Mouse (Mus musculus) left cerebral cortex, adult 11 months (tissue): ENCODE data around the gene Gm26620.

Experiments
- DNase-seq: peaks from one replicate; pipeline ENCODE4 v3.0.0; 2022; ENCODE audit warnings: low spot score

The Gm26620 gene

DNA sequence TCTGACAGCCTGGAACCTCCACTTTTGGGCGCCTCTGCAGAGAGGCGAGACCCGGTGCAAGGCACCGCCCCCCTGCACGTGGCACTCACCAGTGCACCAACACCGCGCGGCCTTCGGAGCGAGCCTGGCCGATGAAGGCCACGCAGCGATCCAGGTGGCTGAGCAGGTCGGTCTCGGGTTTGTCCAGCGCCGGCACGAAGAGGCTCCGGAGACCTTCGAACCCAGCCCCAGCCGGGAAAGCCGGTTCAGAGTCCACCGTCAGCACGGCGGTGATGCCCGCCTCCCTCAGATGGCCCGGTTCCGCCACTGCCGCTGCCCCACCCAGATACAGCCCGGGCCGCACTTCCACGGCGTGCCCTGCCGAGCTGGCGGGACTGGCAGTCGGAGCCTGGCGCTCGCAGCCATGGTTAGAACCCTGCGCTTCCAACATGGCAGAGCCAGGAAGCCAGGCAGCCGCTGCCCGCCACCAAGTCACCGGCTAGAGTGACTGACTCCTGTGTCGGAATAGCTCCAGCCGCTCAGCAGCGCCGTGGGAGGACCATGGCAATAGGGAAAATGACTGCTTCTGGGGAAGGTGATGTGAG is at the start of gene Gm26620, which contains the start of gene Dusp12:
Gm26620 (plus strand) TSS at position 88 of the 584 bp plus-strand sequence.
Dusp12 (minus strand) TSS at position 563 of the 584 bp plus-strand sequence.
- DNase-seq = peak; percentile 80

- no peak for DNase-seq
These were observed 45.2 kb upstream of the Gm26620 start for GRCm38 (mm10) chr1:170839685-170840084.

GRCm38 (mm10) chr1:170844380-170844779 is 40.5 kb upstream of the Gm26620 start:
- no peak for DNase-seq

GRCm38 (mm10) chr1:170845448-170846307 is 39.2 kb upstream of the Gm26620 start:
- no peak for DNase-seq

DNA sequence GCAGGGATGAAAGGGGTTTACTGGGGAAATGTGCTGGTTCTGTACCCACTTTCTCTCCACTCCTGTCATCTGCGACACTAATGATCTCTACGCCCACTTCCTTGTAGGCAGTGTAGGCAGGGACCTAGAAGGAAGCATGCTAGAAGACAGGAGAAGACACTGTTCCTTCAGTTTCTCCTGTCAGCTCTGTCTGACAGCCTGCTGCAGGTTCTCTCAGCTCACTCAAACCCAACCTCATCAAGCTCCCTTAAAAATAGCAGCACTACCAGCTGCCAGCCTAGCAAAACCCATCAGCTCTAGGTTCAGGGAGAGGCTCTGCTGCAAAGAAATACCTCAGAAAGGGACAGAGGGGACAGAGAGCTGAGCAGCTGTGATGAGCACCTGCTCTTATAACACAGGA is 34.9 kb upstream of the Gm26620 start:
- no peak for DNase-seq

DNA sequence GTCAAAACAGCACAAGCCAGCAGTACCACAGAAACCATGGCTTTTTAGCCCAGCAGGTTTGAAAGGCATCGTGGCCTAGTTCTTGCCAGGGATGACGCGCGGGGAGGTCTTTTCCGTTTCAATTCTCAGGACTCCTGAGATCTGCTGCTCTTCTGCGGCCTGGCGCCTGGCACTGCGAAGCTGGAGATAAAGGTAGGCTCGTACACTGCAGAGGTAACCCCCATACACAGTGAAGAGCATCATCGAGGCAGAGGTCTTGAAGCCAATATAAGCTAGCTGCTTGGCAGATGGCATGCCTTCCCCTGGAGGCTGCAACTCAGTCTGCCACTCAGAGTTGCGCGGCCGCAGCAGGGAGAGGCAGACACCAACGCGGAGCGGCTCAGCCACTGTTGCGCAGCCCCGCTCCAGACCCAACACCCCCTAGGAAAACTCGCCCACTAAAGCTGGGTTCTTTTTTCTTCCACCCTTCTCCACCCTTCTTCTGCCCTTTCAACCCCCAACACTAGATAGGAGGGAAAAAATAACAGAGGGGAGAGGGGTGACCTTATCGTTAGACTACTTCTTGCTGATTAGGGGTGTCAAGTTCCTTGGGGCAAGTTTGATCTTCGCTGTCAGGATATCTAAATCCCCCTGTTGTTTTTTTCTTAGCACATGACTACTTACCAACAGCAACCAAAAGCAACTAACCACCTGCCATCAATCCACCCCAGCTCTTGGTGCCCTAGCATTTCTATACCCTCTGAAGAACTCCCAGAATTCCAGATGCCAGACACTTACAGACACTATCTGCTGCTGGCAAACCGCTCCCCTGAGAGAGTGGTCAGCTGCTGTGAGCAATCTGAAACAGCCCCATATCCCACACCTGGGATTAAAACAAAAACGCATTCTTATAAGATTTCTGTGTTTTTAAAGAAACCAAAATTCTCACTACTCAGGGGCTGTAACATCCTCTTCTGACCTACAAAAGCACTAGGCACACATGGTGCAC is 33.9 kb upstream of the Gm26620 start:
- DNase-seq = no peak

DNA sequence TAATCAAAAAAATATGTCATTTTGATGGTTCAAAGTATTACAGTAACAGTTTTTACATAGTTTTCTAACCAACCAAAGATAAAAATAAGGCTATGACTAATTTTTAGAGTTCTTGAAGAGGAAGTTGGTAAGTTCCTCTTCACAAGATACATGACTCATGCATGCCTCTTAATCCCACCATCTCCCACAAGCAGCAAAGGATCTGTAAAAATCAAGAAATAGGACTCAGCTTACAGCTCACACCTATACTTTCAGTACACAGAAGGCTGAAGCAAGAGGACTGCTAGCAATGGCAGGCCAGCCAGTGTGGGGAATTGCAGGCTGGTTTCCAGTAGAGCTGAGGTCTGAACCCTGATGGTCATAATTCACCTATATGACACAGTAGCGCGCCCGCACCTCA is 31.3 kb upstream of the Gm26620 start:
- DNase-seq = no peak

GRCm38 (mm10) chr1:170855056-170855760 is 29.7 kb upstream of the Gm26620 start:
- no peak for DNase-seq

DNA sequence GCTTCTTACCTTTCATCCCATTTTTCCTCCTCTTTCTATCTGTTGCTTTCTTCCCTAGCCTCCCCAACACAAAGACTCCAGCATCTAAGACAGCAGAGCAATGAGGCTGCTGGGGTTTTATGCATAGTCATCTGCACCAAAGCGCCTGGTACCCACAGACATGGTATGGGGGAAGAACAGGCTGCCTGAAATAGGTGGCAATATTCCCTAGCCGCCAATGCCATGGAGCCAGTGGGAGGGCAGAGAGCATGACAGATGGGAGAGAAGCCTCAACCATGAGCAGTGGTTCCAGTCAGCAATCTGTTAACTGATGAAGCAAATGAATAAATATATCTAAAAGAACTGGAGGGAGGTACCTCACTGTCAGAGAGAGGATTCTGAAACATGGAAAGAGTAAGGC is 27.5 kb upstream of the Gm26620 start:
- DNase-seq = no peak

DNA sequence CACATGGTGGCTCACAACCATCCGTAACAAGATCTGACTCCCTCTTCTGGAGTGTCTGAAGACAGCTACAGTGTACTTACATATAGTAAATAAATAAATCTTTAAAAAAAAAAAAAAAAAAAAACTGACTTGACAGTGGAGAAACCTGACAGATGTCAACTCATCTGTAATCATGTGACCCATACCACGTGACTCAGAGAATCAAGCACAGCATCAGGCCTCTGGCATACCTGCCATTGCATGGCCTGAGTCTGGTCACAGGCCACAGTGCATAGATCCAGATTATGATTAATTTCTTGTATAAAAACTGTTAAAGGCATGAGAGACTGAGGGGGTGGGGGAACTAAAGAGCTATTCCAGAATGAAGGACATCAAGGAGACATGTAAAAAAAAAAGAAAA is 26.0 kb upstream of the Gm26620 start:
- no peak for DNase-seq

DNA sequence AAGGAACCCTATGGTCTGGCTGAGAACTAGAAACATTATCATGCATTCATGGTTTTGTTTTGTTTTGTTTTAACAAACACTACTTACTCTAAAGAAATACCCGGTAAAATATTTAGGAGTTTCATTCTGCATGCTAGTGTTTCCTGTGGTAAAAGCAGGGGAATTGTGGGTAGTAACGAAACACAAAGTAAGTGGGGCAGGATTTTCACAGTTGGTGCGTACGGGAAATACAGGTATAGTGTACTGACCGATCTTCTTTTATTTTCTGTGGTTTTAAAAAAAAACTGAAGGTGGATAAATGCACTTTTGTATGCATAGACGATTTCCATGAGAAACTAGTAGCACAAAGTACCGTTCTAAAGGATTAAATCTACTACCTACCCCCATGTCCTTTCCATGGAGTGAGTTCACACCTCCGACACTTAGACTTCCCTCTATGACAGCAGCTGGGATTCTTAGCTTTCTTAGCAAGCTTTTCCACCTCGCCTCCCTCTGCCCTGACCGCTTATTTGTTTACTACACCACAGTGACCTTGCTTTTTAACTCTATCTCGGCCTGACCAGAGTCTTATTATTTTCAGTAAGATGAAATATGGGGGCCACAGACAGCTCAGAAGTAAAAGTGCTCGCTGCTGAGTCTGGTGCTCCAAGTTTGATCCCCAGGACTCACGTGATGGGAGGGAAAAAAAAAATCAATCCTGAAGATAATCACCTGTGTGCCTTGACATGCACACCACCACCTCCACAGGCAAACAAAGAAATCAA is 23.0 kb upstream of the Gm26620 start:
- DNase-seq = no peak

GRCm38 (mm10) chr1:170862435-170862717 is 22.5 kb upstream of the Gm26620 start:
- DNase-seq = no peak

GRCm38 (mm10) chr1:170863033-170863432 is 21.8 kb upstream of the Gm26620 start:
- no peak for DNase-seq

GRCm38 (mm10) chr1:170864234-170864633 is 20.6 kb upstream of the Gm26620 start:
- no peak for DNase-seq

GRCm38 (mm10) chr1:170864754-170865153 is 20.1 kb upstream of the Gm26620 start:
- no peak for DNase-seq

DNA sequence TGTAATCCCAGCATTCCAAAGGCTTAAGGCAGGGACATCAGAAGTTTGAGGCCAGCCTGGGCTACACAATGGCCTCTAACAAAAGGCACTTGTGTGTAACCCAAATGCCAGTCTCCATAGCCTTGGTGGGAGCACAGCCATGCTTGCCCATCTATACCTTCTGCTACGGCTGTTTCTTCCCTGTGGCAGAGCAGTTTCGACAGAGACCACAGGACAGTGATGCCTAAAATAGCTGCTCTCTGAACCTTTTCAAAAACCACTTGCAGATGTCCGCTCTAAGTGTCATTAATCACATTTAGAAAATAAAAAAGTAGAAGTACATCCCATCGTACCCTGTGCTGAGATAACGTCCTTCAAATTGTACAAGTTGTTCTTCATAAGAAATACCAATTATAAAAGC is 19.5 kb upstream of the Gm26620 start:
- no peak for DNase-seq

DNA sequence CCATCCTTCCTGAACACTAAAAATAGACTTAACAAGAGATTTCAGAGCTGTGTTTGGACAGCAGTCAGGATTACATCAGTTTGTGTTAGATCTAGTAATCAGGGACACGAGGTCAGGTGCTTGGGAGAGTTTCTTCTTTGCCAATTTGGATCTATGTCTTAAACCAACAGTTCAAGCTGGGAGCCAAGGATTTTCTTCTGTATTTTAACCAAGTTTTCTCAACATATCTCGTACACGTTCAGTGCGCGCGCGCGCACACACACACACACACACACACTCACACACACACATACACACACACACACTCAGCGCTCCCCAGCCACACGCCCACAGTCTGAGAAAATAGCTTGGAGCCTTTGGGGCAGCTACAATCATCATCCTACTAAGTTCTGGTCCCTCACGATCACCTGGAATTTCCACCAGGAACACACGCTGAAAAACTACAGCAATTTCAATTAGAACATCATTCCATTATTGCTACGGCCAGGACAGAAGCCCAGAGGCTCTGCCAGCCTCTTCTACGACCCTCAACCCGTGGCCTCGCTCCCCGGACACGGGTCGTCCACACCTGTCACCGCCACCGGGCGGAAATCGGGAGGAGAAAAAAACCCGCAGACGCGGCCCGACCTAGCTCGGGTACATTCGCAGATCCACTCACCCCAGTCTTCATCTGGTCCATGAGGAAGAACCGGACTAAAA is 17.7 kb upstream of the Gm26620 start:
- no peak for DNase-seq

DNA sequence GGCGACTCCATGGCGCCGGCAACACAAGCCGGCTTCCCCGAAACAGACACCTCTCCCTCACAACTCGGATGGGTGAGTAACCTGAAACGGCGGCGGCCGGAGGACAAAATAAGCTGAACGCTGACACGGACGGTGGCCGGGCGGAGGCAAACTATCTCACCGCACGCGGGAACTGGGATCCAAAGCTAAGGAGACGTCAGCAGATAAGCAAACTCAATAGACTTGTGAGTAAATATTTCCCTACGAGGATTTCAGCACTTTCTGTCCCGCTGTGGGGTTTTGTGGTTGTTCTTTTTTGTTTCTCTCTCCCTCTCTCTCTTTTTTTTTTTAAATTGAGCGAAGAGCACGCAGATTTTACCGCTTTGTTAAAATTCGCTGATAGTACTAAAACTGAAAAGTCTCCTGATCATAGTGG is 17.2 kb upstream of the Gm26620 start, which contains the start of gene Atf6:
Atf6 (minus strand) TSS at position 81 of the 415 bp plus-strand sequence.
- peak; percentile 88 for DNase-seq

GRCm38 (mm10) chr1:170868107-170868904 is 16.6 kb upstream of the Gm26620 start:
- DNase-seq = peak; percentile 65

GRCm38 (mm10) chr1:170868905-170869283 is 16.0 kb upstream of the Gm26620 start:
- DNase-seq = no peak
